Mouse (Mus musculus) forebrain, embryonic 14.5 days (tissue): Measurements from ENCODE around the gene Olfr212. TPM values are rescaled to one million over a fixed set of nuclear protein-coding genes. Genes with fewer than 3 reads are reported as not detected.
"Not testable (repeated sequence)": the region's sequence is repeated elsewhere in the genome, so short reads cannot be mapped to it uniquely, and the experiment has no call there.

Experiments used
- ATAC-seq: fragments of 200-750 bp; cut with Nextera tagmentation; 2 replicates; pipeline ENCODE4 v1.8.0; 2017; ENCODE audit warnings: mild to moderate bottlenecking, moderate library complexity
- DNase-seq: peaks from one replicate; pipeline ENCODE4 v3.0.0-alpha.2; 2015; ENCODE audit warnings: low spot score
- H3K27ac ChIP-seq: fragments of 300-500 bp; sonication (generic); 2 replicates; pipeline ENCODE4 v1.5.1; 2014; ENCODE audit warnings: low read depth, mild to moderate bottlenecking, control low read depth, low read length, moderate library complexity
- H3K27me3 ChIP-seq: fragments of 300-500 bp; sonication (generic); replicated peaks from 2 replicates; pipeline ENCODE4 v1.6.1; 2014; ENCODE audit warnings: low read length, control low read depth, mixed read lengths; ENCODE audit not compliant: control insufficient read depth, insufficient read depth
- H3K36me3 ChIP-seq: fragments of 300-500 bp; sonication (generic); 2 replicates; pipeline ENCODE4 v1.6.1; 2014; ENCODE audit warnings: low read length, control low read depth; ENCODE audit not compliant: control insufficient read depth, insufficient read depth
- H3K4me1 ChIP-seq: fragments of 300-500 bp; sonication (generic); 2 replicates; pipeline ENCODE4 v1.6.1; 2014; ENCODE audit warnings: antibody characterized with exemption, low read length, control low read depth; ENCODE audit not compliant: control insufficient read depth, insufficient read depth
- H3K4me2 ChIP-seq: fragments of 300-500 bp; sonication (generic); 2 replicates; pipeline ENCODE4 v1.6.1; 2014; ENCODE audit warnings: mild to moderate bottlenecking, control low read depth, low read length
- H3K4me3 ChIP-seq: fragments of 300-500 bp; sonication (generic); 2 replicates; pipeline ENCODE4 v1.5.1; 2014; ENCODE audit warnings: low read depth, low read length, control low read depth
- H3K9ac ChIP-seq: fragments of 300-500 bp; sonication (generic); 2 replicates; pipeline ENCODE4 v1.6.1; 2014; ENCODE audit warnings: mild to moderate bottlenecking, low read length, control low read depth, moderate library complexity
- H3K9me3 ChIP-seq: fragments of 300-500 bp; sonication (generic); replicated peaks from 2 replicates; pipeline ENCODE4 v1.6.1; 2016; ENCODE audit warnings: low read length, control low read depth, mixed read lengths; ENCODE audit not compliant: control insufficient read depth
- WGBS: fragments of 180-500 bp; shearing (Covaris S2); extraction: QIAGEN DNeasy Blood & Tissue Kit; methylation state at CpG from one replicate; pipeline ENCODE4 v1.1.7; 2014; 5-methylcytosine and 5-hydroxymethylcytosine counted together
- polyA plus RNA-seq: library from polyadenylated mRNA; unstranded; fragments of >200 nt; fragmentation: Nextera tagmentation; extraction: Ambion mirVana; gene quantifications from 2 replicates; pipeline ENCODE4 v1.2.1, GENCODE M21; 2014

The Olfr212 gene
- polyA plus RNA-seq, result not detected in 2 replicates

GRCm38 (mm10) chr6:116506302-116507003, at the start of gene Olfr212:
Olfr212 (plus strand) TSS chr6:116506516.
- H3K4me3 ChIP-seq, DNase-seq, H3K27me3 ChIP-seq, ATAC-seq, H3K9me3 ChIP-seq, H3K4me2 ChIP-seq, H3K27ac ChIP-seq, H3K9ac ChIP-seq, H3K4me1 ChIP-seq, H3K36me3 ChIP-seq: not testable (repeated sequence)
- 93% methylated on average over 19 of the region's 20 CpGs for WGBS

GRCm38 (mm10) chr6:116458728-116459127, 47.6 kb upstream of the Olfr212 start:
- Histone ChIP-seq H3K36me3 (no peaks in the 10 kb centered on the region), H3K4me3 (no peak overlapping the region), H3K4me2 (no peak overlapping the region), H3K9ac (no peak overlapping the region), H3K27me3 (0 out of 2 replicates have a peak, but pooled peaks cover 8% of the 10 kb centered on the region), H3K27ac (no peak overlapping the region), H3K4me1 (peaks cover 4% of the 10 kb centered on the region; the same call in 1 of the 2 replicates), H3K9me3 (no peaks in the 10 kb centered on the region)
- DNase-seq, result no peak
- 70% methylated on average over 4 of the region's 4 CpGs for WGBS
- no peak for ATAC-seq

GRCm38 (mm10) chr6:116459232-116459631, 47.1 kb upstream of the Olfr212 start:
- H3K27ac ChIP-seq, result no peak overlapping the region
- H3K4me1 ChIP-seq, result peaks cover 4% of the 10 kb centered on the region; the same call in 1 of the 2 replicates
- H3K27me3 ChIP-seq, result 0 out of 2 replicates have a peak, but pooled peaks cover 8% of the 10 kb centered on the region
- DNase-seq, result no peak
- no peak overlapping the region for H3K4me2 ChIP-seq
- H3K4me3 ChIP-seq, result no peak overlapping the region
- no peaks in the 10 kb centered on the region for H3K9me3 ChIP-seq
- no peak for ATAC-seq
- H3K9ac ChIP-seq, result no peak overlapping the region
- WGBS, result 73% methylated on average over 2 of the region's 2 CpGs
- no peaks in the 10 kb centered on the region for H3K36me3 ChIP-seq

GRCm38 (mm10) chr6:116460544-116461283, 45.6 kb upstream of the Olfr212 start, which contains the start of gene Alox5:
Alox5 (minus strand) TSS chr6:116461178.
- WGBS, result 3% methylated on average over 43 of the region's 43 CpGs
- Histone ChIP-seq H3K4me3 (peak within 1 kb of the TSS; percentile 23), H3K27me3 (0 out of 2 replicates have a peak, but pooled peaks cover 8% of the 10 kb centered on the region), H3K27ac (no peak within 1 kb of the TSS), H3K4me1 (peaks cover 4% of the 10 kb centered on the region; the same call in 1 of the 2 replicates), H3K4me2 (peak within 1 kb of the TSS; percentile 59), H3K9ac (peak within 1 kb of the TSS; percentile 41; the same call in 1 of the 2 replicates), H3K36me3 (no peaks in the 10 kb centered on the region), H3K9me3 (no peaks in the 10 kb centered on the region)
- ATAC-seq (peak; percentile 44; the same call in 1 of the 2 replicates), DNase-seq (no peak)

GRCm38 (mm10) chr6:116468081-116468480, 38.2 kb upstream of the Olfr212 start:
- WGBS, result 42% methylated on average over 3 of the region's 3 CpGs
- ATAC-seq (no peak), DNase-seq (peak; percentile 39)
- Histone ChIP-seq H3K4me3 (no peak overlapping the region), H3K9ac (no peak overlapping the region), H3K9me3 (no peaks in the 10 kb centered on the region), H3K27ac (no peak overlapping the region), H3K4me2 (no peak overlapping the region), H3K4me1 (no peaks in the 10 kb centered on the region), H3K27me3 (no peaks in the 10 kb centered on the region), H3K36me3 (no peaks in the 10 kb centered on the region)

- no peak overlapping the region for H3K27ac ChIP-seq
- 73% methylated on average over 1 of the region's 1 CpGs for WGBS
- H3K4me1 ChIP-seq, result no peaks in the 10 kb centered on the region
- ATAC-seq (no peak), DNase-seq (no peak)
- H3K36me3 ChIP-seq, result no peaks in the 10 kb centered on the region
- no peak overlapping the region for H3K9ac ChIP-seq
- no peak overlapping the region for H3K4me3 ChIP-seq
- H3K4me2 ChIP-seq, result no peak overlapping the region
- H3K9me3 ChIP-seq, result no peaks in the 10 kb centered on the region
- no peaks in the 10 kb centered on the region for H3K27me3 ChIP-seq
These were observed 21.2 kb upstream of the Olfr212 start for GRCm38 (mm10) chr6:116485081-116485480.

- Histone ChIP-seq H3K4me2 (no peak overlapping the region), H3K27me3 (no peaks in the 10 kb centered on the region), H3K9ac (no peak overlapping the region), H3K27ac (no peak overlapping the region), H3K36me3 (no peaks in the 10 kb centered on the region), H3K9me3 (no peaks in the 10 kb centered on the region), H3K4me1 (no peaks in the 10 kb centered on the region), H3K4me3 (no peak overlapping the region)
- DNase-seq (no peak), ATAC-seq (no peak)
- WGBS, result 58% methylated on average over 1 of the region's 1 CpGs
These were observed 19.5 kb upstream of the Olfr212 start for GRCm38 (mm10) chr6:116486833-116487232.

- H3K27me3 ChIP-seq, result no peaks in the 10 kb centered on the region
- no peak within 1 kb of the TSS for H3K4me2 ChIP-seq
- no peak within 1 kb of the TSS for H3K27ac ChIP-seq
- H3K4me1 ChIP-seq, result no peaks in the 10 kb centered on the region
- WGBS, result 68% methylated on average over 4 of the region's 4 CpGs
- no peaks in the 10 kb centered on the region for H3K9me3 ChIP-seq
- no peak within 1 kb of the TSS for H3K9ac ChIP-seq
- DNase-seq (peak; percentile 4), ATAC-seq (no peak)
- H3K4me3 ChIP-seq, result no peak within 1 kb of the TSS
- no peaks in the 10 kb centered on the region for H3K36me3 ChIP-seq
These were observed 17.5 kb upstream of the Olfr212 start, which contains the start of gene Olfr211 for GRCm38 (mm10) chr6:116488791-116489190. Olfr211 (plus strand) TSS chr6:116489091.
